Mouse (Mus musculus) spleen, adult 10 weeks (tissue): ENCODE results near the gene Rtl8c. TPM values are rescaled to one million over a fixed set of nuclear protein-coding genes. Genes with fewer than 3 reads are reported as not detected.

Experiments
- polyA plus RNA-seq: library from polyadenylated mRNA; stranded (reverse); fragments of 350-450 nt; fragmentation: Illumina TruSeq; extraction: RNeasy Lipid Tissue Mini Kit (QIAGEN cat#74804); gene quantifications from one replicate; pipeline ENCODE4 v1.2.3, GENCODE M21; 2015; ENCODE audit warnings: low replicate concordance; ENCODE audit not compliant: insufficient read depth

The Rtl8c gene
- 17.4 TPM for polyA plus RNA-seq

DNA sequence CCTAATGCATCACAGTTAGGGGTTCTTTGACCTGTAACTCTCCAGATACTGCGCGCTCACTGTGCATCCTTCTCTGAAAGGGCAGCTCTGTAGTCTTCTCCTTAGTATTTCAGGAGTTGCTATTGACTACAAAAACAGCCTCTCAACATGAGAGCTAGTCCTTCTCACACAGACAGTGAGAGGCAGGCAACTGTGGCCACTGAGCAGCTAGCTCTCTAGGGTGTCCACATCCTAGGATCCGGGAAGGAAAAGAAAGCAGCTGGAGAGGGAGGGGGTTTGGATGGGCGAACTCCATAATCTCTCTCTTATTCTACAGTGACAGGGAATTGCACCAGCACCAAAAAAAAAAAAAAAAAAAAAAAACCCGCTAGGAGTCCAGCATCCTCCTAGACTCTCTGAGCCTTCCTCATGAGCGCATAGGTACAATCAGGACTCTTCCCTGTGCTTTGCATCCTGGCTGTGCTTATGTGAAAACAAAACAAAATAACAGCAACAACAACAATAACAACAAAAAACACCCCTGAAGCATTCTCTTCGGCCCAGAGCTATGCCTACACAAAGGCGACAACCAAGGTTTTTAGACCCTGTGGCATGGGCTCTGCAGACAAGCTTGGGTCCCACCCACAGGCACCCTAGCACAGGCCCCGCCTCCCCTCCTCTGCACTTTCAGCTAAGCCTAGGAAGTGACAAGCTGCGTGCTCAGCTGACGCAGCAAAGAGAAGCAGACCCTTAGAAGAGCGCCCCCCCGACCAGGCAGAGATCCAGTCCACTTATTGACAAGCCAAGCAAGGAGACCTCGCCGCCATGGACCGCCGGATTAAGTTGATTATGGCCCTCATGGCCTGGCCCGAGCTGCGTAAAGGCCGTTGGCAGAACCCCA lies at the start of gene Rtl8c:
Gene Rtl8c, plus strand, starts transcription at position 791 of the 880 bp plus-strand sequence.

GRCm38 (mm10) chrX:53608879-53609278 lies 1.0 kb downstream of the Rtl8c start, which contains the start of gene Gm14597:
Gm14597 (minus strand) TSS chrX:53608979.

DNA sequence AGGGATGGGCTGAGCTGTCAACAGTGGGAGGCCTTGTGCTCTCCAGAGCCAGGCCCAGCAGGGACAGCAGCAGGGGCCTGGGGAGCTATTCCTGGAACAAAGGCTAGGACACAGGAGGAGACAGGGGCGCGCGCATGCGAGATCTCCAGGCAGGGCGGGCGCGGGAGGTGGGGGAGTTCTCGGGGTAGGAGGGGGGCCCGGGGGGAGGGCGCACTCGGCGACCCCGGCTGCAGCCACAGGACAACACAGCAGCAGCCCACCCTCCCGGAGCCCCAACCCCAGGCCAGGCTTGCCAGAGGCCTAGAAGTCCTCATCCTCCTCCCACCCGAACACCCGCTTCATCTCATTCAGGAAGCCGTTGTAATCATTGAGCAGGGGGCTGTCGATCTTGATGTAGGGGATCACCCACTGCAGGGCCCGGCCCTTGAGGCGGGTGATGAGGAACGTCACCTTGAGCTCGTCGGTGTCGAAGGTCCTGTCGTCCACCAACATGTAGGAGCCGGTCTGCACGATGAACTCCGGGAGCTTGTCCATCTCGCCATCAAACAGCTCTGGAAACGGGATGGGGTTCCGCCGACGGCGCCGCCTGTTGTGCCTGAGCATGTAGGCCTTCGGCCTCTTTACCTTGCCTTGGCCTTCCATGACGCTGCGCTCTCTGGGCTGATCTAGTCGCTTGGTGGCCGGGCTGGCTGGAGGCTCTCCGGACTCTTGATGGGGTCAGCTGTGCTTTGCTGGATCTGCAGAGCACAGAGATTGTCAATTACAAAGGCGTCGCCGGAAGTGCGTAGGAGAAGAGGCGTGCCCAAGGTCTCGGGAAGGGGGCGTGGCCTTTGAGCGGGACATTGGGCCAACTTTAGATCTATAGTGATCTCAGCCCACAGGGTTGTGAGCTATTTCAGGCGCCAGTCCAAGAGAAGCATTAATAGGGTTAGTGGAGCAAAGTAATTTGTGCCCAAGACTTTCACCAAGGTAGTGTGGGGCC lies 35.4 kb downstream of the Rtl8c start, which contains the start of gene Rtl8a:
Gene Rtl8a, minus strand, starts transcription at position 703 of the 982 bp plus-strand sequence.

Other genes starting within 250 kb of the Rtl8c start
- 23.7 TPM for gene Mospd1, start 237.5 kb upstream of the Rtl8c start, polyA plus RNA-seq
- not detected for gene Etd, start 173.1 kb upstream of the Rtl8c start, polyA plus RNA-seq
- gene Gm14597, start 947 bp downstream of the Rtl8c start, polyA plus RNA-seq, result not detected
- gene Rtl8a, start 35.6 kb downstream of the Rtl8c start, polyA plus RNA-seq, result 10.6 TPM
- gene Rtl8b, start 62.4 kb downstream of the Rtl8c start, polyA plus RNA-seq, result 7.4 TPM
- gene 4930502E18Rik, start 116.8 kb downstream of the Rtl8c start, polyA plus RNA-seq, result not detected
- gene 1700013H16Rik, start 149.8 kb downstream of the Rtl8c start, polyA plus RNA-seq, result not detected
- gene Zfp36l3, start 168.4 kb downstream of the Rtl8c start, polyA plus RNA-seq, result not detected
- 9.3 TPM for gene Xlr, start 189.7 kb downstream of the Rtl8c start, polyA plus RNA-seq